Comparison of ENCODE assay signal across 10 mouse cellular contexts in genomic region chr3:122413729-122414561, GRCm38 (mm10).
DNase-seq lines count a peak whose midpoint lies in the region; ATAC-seq and TF ChIP-seq lines count a peak whose summit lies in the region.
"Had no signal": no experiment of that assay in that cellular context is flagged by ENCODE, and none has a peak within 500 bp of the region (broad histone marks: within the 10 kb centered on the region; RNA-seq: fewer than 3 reads in every experiment).

No protein-coding gene starts in this region.

- WGBS in midbrain, embryonic 13.5 days: 30% methylated on average over 17 of the region's 17 CpGs

- peak; percentile 27 for DNase-seq in embryo, embryonic 9.5 days (ENCODE audit: extremely low spot score)
- DNase-seq in embryo, embryonic 10 days (ENCODE audit: low spot score): no peak
- DNase-seq in frontal cortex, postnatal 10 days (ENCODE audit: low spot score in 2 of 2): peak; percentile 26 to 36
- DNase-seq in kidney, postnatal 10 days: peak; percentile 24

- no peaks in the 10 kb centered on the region for H3K9me3 ChIP-seq in E14TG2a.4 (ENCODE audit: low read length)
- H3K9me3 ChIP-seq in midbrain, embryonic 13.5 days: no peaks in the 10 kb centered on the region
- H3K9me3 ChIP-seq: G1E; liver, embryonic 15.5 days had no signal

- H3K4me2 ChIP-seq in midbrain, embryonic 13.5 days (replicated peaks): peak overlapping the region; percentile 35
- H3K4me2 ChIP-seq: liver, embryonic 15.5 days had no signal

- peaks cover 48% of the 10 kb centered on the region for H3K27me3 ChIP-seq in E14TG2a.4 (ENCODE audit: insufficient read depth, low read length)
- peaks cover 26% of the 10 kb centered on the region for H3K27me3 ChIP-seq in midbrain, embryonic 13.5 days

- peaks cover 39% of the 10 kb centered on the region for H3K4me1 ChIP-seq in E14TG2a.4 (replicated peaks; ENCODE audit: low read depth, low read length)
- peaks cover 11% of the 10 kb centered on the region; the same call in 1 of the 2 replicates for H3K4me1 ChIP-seq in midbrain, embryonic 13.5 days (replicated peaks)

- no peak overlapping the region for H3K27ac ChIP-seq in midbrain, embryonic 13.5 days
- H3K27ac ChIP-seq: liver, embryonic 15.5 days had no signal

- 0 out of 2 replicates have a peak, but pooled peaks have one; percentile 34 for ATAC-seq in midbrain, embryonic 13.5 days
- ATAC-seq in granulocyte monocyte progenitor cell, adult 5-6 weeks (replicated peaks; ENCODE audit: poor library complexity, severe bottlenecking): no peak
- ATAC-seq in inflammation-experienced regulatory T-cells, adult 6 months: no peak

- H3K36me3 ChIP-seq in E14TG2a.4 (ENCODE audit: insufficient read depth, low read length): no peaks in the 10 kb centered on the region
- no peaks in the 10 kb centered on the region for H3K36me3 ChIP-seq in midbrain, embryonic 13.5 days
- H3K36me3 ChIP-seq: G1E; liver, embryonic 15.5 days had no signal

- TF ChIP-seq CTCF in E14TG2a.4 (conservative IDR thresholded peaks at IDR 0.05; ENCODE audit: low read length): no peak

- H3K9ac ChIP-seq in midbrain, embryonic 13.5 days (replicated peaks): no peak overlapping the region
- H3K9ac ChIP-seq: liver, embryonic 15.5 days had no signal

- peak overlapping the region; percentile 49 for H3K4me3 ChIP-seq in E14TG2a.4 (replicated peaks; ENCODE audit: low read length)
- no peak overlapping the region; the same call in 1 of the 2 replicates for H3K4me3 ChIP-seq in midbrain, embryonic 13.5 days (replicated peaks)
- H3K4me3 ChIP-seq: liver, embryonic 15.5 days had no signal
